Mouse (Mus musculus) frontal cortex, postnatal 36 days (tissue): ENCODE results near the gene Tent4b.

Experiments used
- DNase-seq, 2 experiments: peaks; one replicate each; pipeline ENCODE4 v3.0.0; 2022; ENCODE audit warnings: low spot score in 2 of 2

The Tent4b gene

DNA sequence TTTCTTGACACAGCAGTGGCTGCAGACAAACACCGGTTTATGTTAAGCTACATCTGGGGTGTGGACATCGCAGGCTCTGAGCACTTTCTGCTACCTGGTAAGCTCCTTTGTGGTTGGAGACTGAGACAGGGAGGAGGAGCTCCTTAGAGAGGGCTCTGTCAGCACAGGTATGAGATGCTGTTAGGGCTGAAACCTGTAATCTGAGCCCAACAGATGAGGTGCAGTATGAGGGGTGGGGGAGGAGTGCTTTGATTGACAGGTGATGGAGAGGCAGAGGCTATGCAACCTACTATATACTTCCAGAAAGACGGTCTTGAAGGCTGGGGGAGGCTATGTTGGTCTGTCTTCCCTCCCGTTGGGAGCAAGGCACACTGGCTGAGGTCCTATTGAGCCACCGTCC lies 80.2 kb downstream of the Tent4b start:
- no peak for DNase-seq

- no peak for DNase-seq
Observed at GRCm38 (mm10) chr8:88279670-88280069, 80.7 kb downstream of the Tent4b start.

- DNase-seq = no peak
Observed at GRCm38 (mm10) chr8:88280904-88281303, 81.9 kb downstream of the Tent4b start.

GRCm38 (mm10) chr8:88282684-88283083 lies 83.7 kb downstream of the Tent4b start:
- no peak for DNase-seq

DNA sequence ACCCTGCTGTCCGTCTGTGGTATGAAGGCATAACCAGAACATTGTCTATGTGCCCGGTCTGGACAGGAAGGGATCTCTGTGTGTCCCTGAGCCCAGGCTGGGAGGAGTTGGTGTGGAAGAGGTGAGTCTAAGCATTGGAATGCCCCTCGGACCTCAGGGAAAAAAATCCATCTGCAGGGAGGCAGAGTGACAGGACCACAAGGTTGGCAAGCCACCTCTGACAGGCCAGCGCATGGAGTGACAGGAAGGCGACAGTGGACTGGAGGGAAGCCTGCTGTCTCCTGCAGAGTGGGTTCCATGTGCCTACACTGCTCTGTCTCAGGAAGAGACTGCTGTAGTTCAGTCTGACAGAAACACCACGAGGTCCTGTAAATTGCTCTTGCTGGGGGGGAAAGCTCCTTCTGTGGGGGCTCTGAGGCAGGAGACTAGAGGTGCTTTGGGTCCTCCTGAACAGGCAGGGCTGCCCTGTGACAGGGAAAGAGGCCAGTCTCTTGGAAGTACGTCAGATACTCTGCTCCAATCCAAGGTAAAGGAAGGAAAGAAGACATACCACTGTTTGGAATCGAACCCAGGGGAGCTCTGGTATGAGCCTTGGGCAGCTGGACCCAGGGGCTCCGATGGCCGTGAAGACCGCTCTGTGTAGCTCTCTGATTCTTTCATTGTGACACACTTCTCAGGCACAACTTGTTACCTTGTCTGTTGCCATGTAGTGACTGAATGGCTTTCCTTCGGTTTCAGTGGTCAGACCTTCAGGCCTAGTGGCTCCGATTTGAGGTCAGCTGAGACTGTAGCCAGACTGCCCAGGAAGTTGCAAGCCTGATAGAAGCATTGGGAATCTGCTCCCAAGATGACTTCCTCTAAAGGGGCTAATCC lies 84.5 kb downstream of the Tent4b start:
- no peak for DNase-seq

- no peak for DNase-seq
Observed at GRCm38 (mm10) chr8:88284738-88285137, 85.7 kb downstream of the Tent4b start.

- no peak for DNase-seq
Observed at GRCm38 (mm10) chr8:88285469-88286356, 86.7 kb downstream of the Tent4b start.

DNA sequence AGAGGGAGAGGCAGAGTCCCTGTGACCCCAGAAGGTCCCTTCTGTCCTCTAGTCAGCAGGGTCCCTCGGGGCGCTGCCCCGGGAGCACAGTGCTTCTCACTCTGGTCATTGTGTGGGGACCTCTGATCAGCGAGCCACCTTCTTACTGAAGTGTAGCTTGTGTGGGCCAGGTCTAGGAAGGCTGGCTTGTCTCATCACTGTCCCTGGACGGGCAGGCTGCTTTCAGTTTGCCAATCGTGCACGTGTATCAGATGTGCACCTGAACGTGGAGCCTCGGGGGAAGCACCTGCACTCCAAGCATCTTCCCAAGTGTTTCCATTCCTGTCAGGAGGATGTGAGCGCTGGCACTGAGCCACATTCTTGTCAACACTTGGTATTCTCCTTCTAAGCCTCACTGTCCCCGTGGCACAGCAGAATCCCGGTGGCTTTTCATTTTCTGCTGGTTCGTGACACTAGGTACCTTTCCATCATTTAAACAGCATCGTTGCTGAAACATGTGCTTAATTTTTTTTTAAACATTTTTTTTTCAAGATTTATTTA lies 87.5 kb downstream of the Tent4b start:
- DNase-seq = no peak

DNA sequence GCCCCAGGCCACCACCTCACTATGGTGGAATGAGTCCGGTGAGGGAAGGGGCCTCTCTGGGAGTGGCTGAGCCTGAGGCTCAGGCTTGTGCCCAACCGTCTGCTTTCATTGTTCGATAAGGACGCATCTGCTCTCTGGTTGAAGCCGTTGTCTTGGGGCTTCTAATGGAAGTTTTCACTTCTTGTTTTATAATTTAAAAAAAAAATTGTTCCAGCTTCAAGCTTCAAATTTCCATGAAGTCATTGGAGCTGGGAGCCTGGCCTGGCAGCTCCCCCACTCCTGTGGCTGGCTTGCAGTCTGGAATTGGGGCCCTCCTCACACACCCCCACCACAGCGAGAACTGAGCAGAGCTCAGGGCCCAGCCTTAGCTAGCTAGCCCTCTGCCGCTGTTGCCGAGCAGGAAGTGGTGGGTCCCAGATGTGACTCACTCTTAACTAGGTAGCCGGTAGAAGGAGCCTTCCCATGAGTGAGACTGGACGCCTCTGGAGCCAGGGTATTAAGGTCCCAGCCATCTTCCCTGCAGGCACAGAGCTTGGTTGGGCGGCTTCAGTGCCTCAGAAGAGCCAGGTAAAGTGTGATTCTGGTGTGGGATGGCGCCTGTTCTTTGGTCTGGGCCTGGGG lies 89.7 kb downstream of the Tent4b start:
- DNase-seq = no peak

DNA sequence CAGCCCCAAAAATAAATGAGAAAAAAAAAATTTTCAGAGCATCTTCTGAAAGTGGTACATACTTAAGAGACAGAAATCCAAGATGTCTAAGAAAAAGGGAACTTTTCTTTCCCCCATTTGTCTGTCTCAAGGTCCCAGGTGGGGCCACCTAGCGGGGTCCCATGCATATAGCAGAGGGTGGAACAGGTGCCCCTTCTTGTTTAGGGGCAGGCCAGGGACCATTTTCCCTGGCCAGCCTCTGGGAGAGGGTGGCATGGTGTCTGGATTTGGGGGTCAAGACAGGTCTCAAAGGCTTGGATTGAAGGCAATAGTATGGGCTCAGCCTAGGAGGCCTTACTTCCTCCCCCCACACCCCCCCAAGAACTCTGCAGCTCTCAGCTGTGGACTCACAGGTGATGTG lies 90.9 kb downstream of the Tent4b start:
- DNase-seq = no peak

DNA sequence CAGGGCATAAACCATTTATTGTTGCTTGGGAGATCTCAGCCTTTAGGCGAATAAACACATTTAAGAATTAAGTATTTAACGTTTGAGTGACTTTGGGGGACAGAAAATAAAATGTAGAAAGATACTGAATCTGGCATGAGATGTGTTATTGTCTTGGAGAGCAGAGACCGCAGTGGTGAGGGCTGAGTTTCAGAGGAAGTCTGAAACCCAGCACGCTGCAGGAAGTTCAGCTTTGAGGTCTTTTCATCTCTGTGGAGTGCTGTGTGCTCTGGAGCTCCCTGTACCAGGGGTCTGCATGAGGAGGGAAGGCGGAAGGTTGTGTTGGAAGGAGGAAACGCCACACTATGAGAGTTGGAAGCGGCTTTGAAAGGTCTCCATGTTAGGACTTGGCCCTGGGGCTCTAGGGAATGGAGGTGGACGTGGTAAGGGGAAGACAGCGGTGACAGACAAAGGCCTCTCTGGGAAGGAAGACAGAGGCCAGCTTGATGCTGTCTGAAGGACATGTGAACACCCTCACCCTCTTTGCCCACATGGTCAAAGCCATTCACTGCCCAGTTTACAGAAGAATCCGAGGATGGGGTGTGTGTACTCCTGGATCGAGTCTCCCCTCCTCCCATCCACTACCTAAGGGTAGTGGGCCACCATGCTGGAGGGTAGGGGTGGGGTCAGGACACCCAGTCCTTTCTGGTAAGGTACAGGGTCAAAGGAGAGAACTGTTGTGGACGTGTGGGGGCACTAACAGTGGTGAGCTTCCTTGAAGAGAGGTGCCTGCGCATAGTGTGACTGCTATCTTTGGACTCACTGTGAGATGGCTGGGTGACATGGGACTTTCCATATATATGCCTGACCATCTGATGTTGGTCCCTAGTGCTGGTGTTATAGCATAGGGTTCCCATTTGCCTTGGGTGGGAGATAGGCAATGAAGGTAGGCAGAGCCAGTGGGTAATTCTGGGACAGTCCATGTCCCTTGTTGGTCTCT lies 91.6 kb downstream of the Tent4b start:
- no peak for DNase-seq

DNA sequence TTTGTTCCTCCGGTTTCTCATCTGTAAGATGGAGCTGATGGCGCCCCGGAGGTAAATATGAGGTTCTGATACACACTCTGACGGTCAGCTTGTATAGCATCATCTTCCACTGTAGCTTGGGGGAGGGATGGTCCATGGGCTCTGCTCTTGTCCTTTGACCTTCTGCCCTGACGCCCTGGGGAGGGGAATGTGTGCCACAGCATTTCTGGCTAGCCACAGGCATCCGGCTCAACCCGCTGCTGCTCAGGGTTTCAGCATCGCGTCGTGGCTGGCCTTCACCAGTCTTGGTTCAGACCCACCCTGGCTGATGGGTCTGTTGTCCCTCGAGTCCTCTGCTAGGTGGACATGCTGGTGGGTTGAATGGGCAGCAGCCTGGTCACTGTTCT lies 92.3 kb downstream of the Tent4b start:
- DNase-seq = no peak

- DNase-seq = no peak
Observed at GRCm38 (mm10) chr8:88292926-88293325, 93.9 kb downstream of the Tent4b start.

GRCm38 (mm10) chr8:88293590-88294356 lies 94.8 kb downstream of the Tent4b start:
- DNase-seq = no peak

- DNase-seq = no peak
Observed at GRCm38 (mm10) chr8:88294977-88295376, 96.0 kb downstream of the Tent4b start.

- no peak for DNase-seq
Observed at GRCm38 (mm10) chr8:88297976-88298732, 99.1 kb downstream of the Tent4b start.

GRCm38 (mm10) chr8:88298733-88299103 lies 99.7 kb downstream of the Tent4b start:
- DNase-seq = no peak

GRCm38 (mm10) chr8:88299907-88300603 lies 101.0 kb downstream of the Tent4b start:
- no peak for DNase-seq
